Mouse (Mus musculus): ENCODE data around the gene Ptcd2.

Ptcd2 gene

GRCm38 (mm10) chr13:99307930-99308359 lies 36.6 kb downstream of the Ptcd2 start:
- DNase-seq (ENCODE audit: extremely low read depth, low read depth, low spot score), result peak; percentile 40

GRCm38 (mm10) chr13:99306164-99306563 lies 38.3 kb downstream of the Ptcd2 start:
- DNase-seq (ENCODE audit: extremely low read depth, low read depth, low spot score), result no peak

GRCm38 (mm10) chr13:99305186-99305585 lies 39.3 kb downstream of the Ptcd2 start:
- DNase-seq (ENCODE audit: extremely low read depth, low read depth, low spot score), result no peak

GRCm38 (mm10) chr13:99304365-99304764 lies 40.1 kb downstream of the Ptcd2 start:
- no peak for DNase-seq (ENCODE audit: extremely low read depth, low read depth, low spot score)

- no peak for DNase-seq (ENCODE audit: extremely low read depth, low read depth, low spot score)
Measured at GRCm38 (mm10) chr13:99303846-99304245, 40.7 kb downstream of the Ptcd2 start.

GRCm38 (mm10) chr13:99299921-99300320 lies 44.6 kb downstream of the Ptcd2 start:
- DNase-seq (ENCODE audit: extremely low read depth, low read depth, low spot score), result no peak

GRCm38 (mm10) chr13:99294176-99294575 lies 50.3 kb downstream of the Ptcd2 start:
- DNase-seq (ENCODE audit: extremely low read depth, low read depth, low spot score), result no peak

GRCm38 (mm10) chr13:99290766-99291165 lies 53.7 kb downstream of the Ptcd2 start:
- DNase-seq (ENCODE audit: extremely low read depth, low read depth, low spot score), result no peak

- no peak for DNase-seq (ENCODE audit: extremely low read depth, low read depth, low spot score)
Measured at GRCm38 (mm10) chr13:99287786-99288185, 56.7 kb downstream of the Ptcd2 start.

GRCm38 (mm10) chr13:99287207-99287606 lies 57.3 kb downstream of the Ptcd2 start:
- no peak for DNase-seq (ENCODE audit: extremely low read depth, low read depth, low spot score)

GRCm38 (mm10) chr13:99285241-99285640 lies 59.3 kb downstream of the Ptcd2 start:
- DNase-seq (ENCODE audit: extremely low read depth, low read depth, low spot score), result no peak

- DNase-seq (ENCODE audit: extremely low read depth, low read depth, low spot score), result no peak
Measured at GRCm38 (mm10) chr13:99284400-99285160, 59.9 kb downstream of the Ptcd2 start.

- no peak for DNase-seq (ENCODE audit: extremely low read depth, low read depth, low spot score)
Measured at GRCm38 (mm10) chr13:99283916-99284315, 60.6 kb downstream of the Ptcd2 start.

- DNase-seq (ENCODE audit: extremely low read depth, low read depth, low spot score), result no peak
Measured at GRCm38 (mm10) chr13:99282961-99283360, 61.5 kb downstream of the Ptcd2 start.

GRCm38 (mm10) chr13:99279351-99279750 lies 65.2 kb downstream of the Ptcd2 start:
- DNase-seq (ENCODE audit: extremely low read depth, low read depth, low spot score), result no peak

GRCm38 (mm10) chr13:99278511-99278910 lies 66.0 kb downstream of the Ptcd2 start:
- no peak for DNase-seq (ENCODE audit: extremely low read depth, low read depth, low spot score)

GRCm38 (mm10) chr13:99277521-99277920 lies 67.0 kb downstream of the Ptcd2 start:
- DNase-seq (ENCODE audit: extremely low read depth, low read depth, low spot score), result no peak

- DNase-seq (ENCODE audit: extremely low read depth, low read depth, low spot score), result no peak
Measured at GRCm38 (mm10) chr13:99272046-99272445, 72.5 kb downstream of the Ptcd2 start.

Data from fat pad, adult 2 months (tissue).